Mouse (Mus musculus): ENCODE measurements around the gene Tesc. TPM values are rescaled to one million over a fixed set of nuclear protein-coding genes. Genes with fewer than 3 reads are reported as not detected.
A peak's percentile ranks its signal among the peaks of the same experiment; 100 is the strongest.

Gene Tesc
- polyA plus RNA-seq, 2 experiments = 2.2 to 8.6 TPM

- Histone ChIP-seq H3K36me3 (ENCODE audit: control insufficient read depth, insufficient read depth, low read length) (peaks cover 97% of the 10 kb centered on the region), H3K27ac (replicated peaks; ENCODE audit: low read depth, low read length) (no peak overlapping the region), H3K4me3 (replicated peaks; ENCODE audit: low read length) (no peak overlapping the region), H3K9me3 (ENCODE audit: control insufficient read depth, low read length) (no peaks in the 10 kb centered on the region), H3K4me2 (replicated peaks; ENCODE audit: low read depth, low read length, severe bottlenecking) (no peak overlapping the region), H3K4me1 (ENCODE audit: control insufficient read depth, insufficient read depth, low read length) (no peaks in the 10 kb centered on the region), H3K9ac (ENCODE audit: low read depth, low read length, severe bottlenecking) (no peak overlapping the region), H3K27me3 (ENCODE audit: control insufficient read depth, insufficient read depth, low read length) (no peaks in the 10 kb centered on the region)
- DNase-seq (ENCODE audit: low spot score) (no peak), ATAC-seq (ENCODE audit: low FRiP score, low read depth) (no peak)
- 89% methylated on average over 11 of the region's 11 CpGs for WGBS
- no peak for TF ChIP-seq POLR2A (IDR thresholded peaks at IDR 0.05; ENCODE audit: borderline replicate concordance, extremely low read depth, insufficient read depth, insufficient read length)
Measured at GRCm38 (mm10) chr5:117999584-117999983, 28.0 kb upstream of the Tesc start.

- Histone ChIP-seq H3K4me3 (replicated peaks; ENCODE audit: low read length) (no peak overlapping the region), H3K36me3 (ENCODE audit: control insufficient read depth, insufficient read depth, low read length) (peaks cover 96% of the 10 kb centered on the region), H3K9ac (ENCODE audit: low read depth, low read length, severe bottlenecking) (no peak overlapping the region), H3K27ac (replicated peaks; ENCODE audit: low read depth, low read length) (no peak overlapping the region), H3K4me2 (replicated peaks; ENCODE audit: low read depth, low read length, severe bottlenecking) (no peak overlapping the region), H3K27me3 (ENCODE audit: control insufficient read depth, insufficient read depth, low read length) (no peaks in the 10 kb centered on the region), H3K9me3 (ENCODE audit: control insufficient read depth, low read length) (no peaks in the 10 kb centered on the region), H3K4me1 (ENCODE audit: control insufficient read depth, insufficient read depth, low read length) (no peaks in the 10 kb centered on the region)
- TF ChIP-seq POLR2A (IDR thresholded peaks at IDR 0.05; ENCODE audit: borderline replicate concordance, extremely low read depth, insufficient read depth, insufficient read length) = no peak
- DNase-seq (ENCODE audit: low spot score) = peak; percentile 51
- WGBS = 39% methylated on average over 9 of the region's 9 CpGs
- no peak for ATAC-seq (ENCODE audit: low FRiP score, low read depth)
Measured at GRCm38 (mm10) chr5:118002059-118002458, 25.5 kb upstream of the Tesc start.

- Histone ChIP-seq H3K4me1 (ENCODE audit: control insufficient read depth, insufficient read depth, low read length) (no peaks in the 10 kb centered on the region), H3K4me3 (replicated peaks; ENCODE audit: low read length) (no peak overlapping the region), H3K9ac (ENCODE audit: low read depth, low read length, severe bottlenecking) (no peak overlapping the region), H3K4me2 (replicated peaks; ENCODE audit: low read depth, low read length, severe bottlenecking) (no peak overlapping the region), H3K27me3 (ENCODE audit: control insufficient read depth, insufficient read depth, low read length) (no peaks in the 10 kb centered on the region), H3K27ac (replicated peaks; ENCODE audit: low read depth, low read length) (no peak overlapping the region), H3K9me3 (ENCODE audit: control insufficient read depth, low read length) (no peaks in the 10 kb centered on the region), H3K36me3 (ENCODE audit: control insufficient read depth, insufficient read depth, low read length) (peaks cover 94% of the 10 kb centered on the region)
- WGBS = 72% methylated on average over 8 of the region's 8 CpGs
- DNase-seq (ENCODE audit: low spot score) (peak; percentile 37), ATAC-seq (ENCODE audit: low FRiP score, low read depth) (no peak)
- no peak for TF ChIP-seq POLR2A (IDR thresholded peaks at IDR 0.05; ENCODE audit: borderline replicate concordance, extremely low read depth, insufficient read depth, insufficient read length)
Measured at GRCm38 (mm10) chr5:118004619-118005018, 22.9 kb upstream of the Tesc start.

- ATAC-seq (ENCODE audit: low FRiP score, low read depth) (no peak), DNase-seq (ENCODE audit: low spot score) (no peak)
- Histone ChIP-seq H3K9ac (ENCODE audit: low read depth, low read length, severe bottlenecking) (no peak overlapping the region), H3K9me3 (ENCODE audit: control insufficient read depth, low read length) (no peaks in the 10 kb centered on the region), H3K27me3 (ENCODE audit: control insufficient read depth, insufficient read depth, low read length) (no peaks in the 10 kb centered on the region), H3K36me3 (ENCODE audit: control insufficient read depth, insufficient read depth, low read length) (peaks cover 88% of the 10 kb centered on the region), H3K4me1 (ENCODE audit: control insufficient read depth, insufficient read depth, low read length) (no peaks in the 10 kb centered on the region), H3K4me3 (replicated peaks; ENCODE audit: low read length) (no peak overlapping the region), H3K4me2 (replicated peaks; ENCODE audit: low read depth, low read length, severe bottlenecking) (no peak overlapping the region), H3K27ac (replicated peaks; ENCODE audit: low read depth, low read length) (no peak overlapping the region)
- no peak for TF ChIP-seq POLR2A (IDR thresholded peaks at IDR 0.05; ENCODE audit: borderline replicate concordance, extremely low read depth, insufficient read depth, insufficient read length)
- no CpG with 5 or more reads among the region's 1 CpGs for WGBS
Measured at GRCm38 (mm10) chr5:118005728-118006127, 21.8 kb upstream of the Tesc start.

GRCm38 (mm10) chr5:118008344-118008743, 19.2 kb upstream of the Tesc start:
- Histone ChIP-seq H3K9me3 (ENCODE audit: control insufficient read depth, low read length) (no peaks in the 10 kb centered on the region), H3K36me3 (ENCODE audit: control insufficient read depth, insufficient read depth, low read length) (peaks cover 62% of the 10 kb centered on the region), H3K4me3 (replicated peaks; ENCODE audit: low read length) (no peak overlapping the region), H3K4me1 (ENCODE audit: control insufficient read depth, insufficient read depth, low read length) (no peaks in the 10 kb centered on the region), H3K9ac (ENCODE audit: low read depth, low read length, severe bottlenecking) (no peak overlapping the region), H3K27ac (replicated peaks; ENCODE audit: low read depth, low read length) (no peak overlapping the region), H3K4me2 (replicated peaks; ENCODE audit: low read depth, low read length, severe bottlenecking) (no peak overlapping the region), H3K27me3 (ENCODE audit: control insufficient read depth, insufficient read depth, low read length) (no peaks in the 10 kb centered on the region)
- ATAC-seq (ENCODE audit: low FRiP score, low read depth) (no peak), DNase-seq (ENCODE audit: low spot score) (no peak)
- WGBS = 94% methylated on average over 13 of the region's 13 CpGs
- TF ChIP-seq POLR2A (IDR thresholded peaks at IDR 0.05; ENCODE audit: borderline replicate concordance, extremely low read depth, insufficient read depth, insufficient read length) = no peak

GRCm38 (mm10) chr5:118010872-118011271, 16.7 kb upstream of the Tesc start:
- no peak for ATAC-seq (ENCODE audit: low FRiP score, low read depth)
- no peak for TF ChIP-seq POLR2A (IDR thresholded peaks at IDR 0.05; ENCODE audit: borderline replicate concordance, extremely low read depth, insufficient read depth, insufficient read length)
- WGBS = 89% methylated on average over 7 of the region's 7 CpGs

More at GRCm38 (mm10) chr5:118010872-118011271, 16.7 kb upstream of the Tesc start:
- H3K4me2 ChIP-seq (replicated peaks; ENCODE audit: low read depth, low read length, severe bottlenecking) = no peak overlapping the region
- H3K4me3 ChIP-seq (replicated peaks; ENCODE audit: low read length) = no peak overlapping the region
- peaks cover 7% of the 10 kb centered on the region for H3K4me1 ChIP-seq (ENCODE audit: control insufficient read depth, insufficient read depth, low read length)
- H3K36me3 ChIP-seq (ENCODE audit: control insufficient read depth, insufficient read depth, low read length) = peaks cover 39% of the 10 kb centered on the region
- no peak for DNase-seq (ENCODE audit: low spot score)
- no peaks in the 10 kb centered on the region for H3K9me3 ChIP-seq (ENCODE audit: control insufficient read depth, low read length)
- H3K27ac ChIP-seq (replicated peaks; ENCODE audit: low read depth, low read length) = no peak overlapping the region
- H3K27me3 ChIP-seq (ENCODE audit: control insufficient read depth, insufficient read depth, low read length) = no peaks in the 10 kb centered on the region
- H3K9ac ChIP-seq (ENCODE audit: low read depth, low read length, severe bottlenecking) = no peak overlapping the region

Data from limb, embryonic 14.5 days (tissue).